Mouse (Mus musculus): ENCODE data around the gene Gm20388. TPM values are rescaled to one million over a fixed set of nuclear protein-coding genes. Genes with fewer than 3 reads are reported as not detected.

Gene Gm20388
- polyA plus RNA-seq, 1 experiment from 2014 or later: 1.4 TPM

GRCm38 (mm10) chr8:123797928-123798327 lies 3887.3 kb downstream of the Gm20388 start:
- H3K4me1 ChIP-seq (ENCODE audit: control insufficient read depth, low read depth, low read length): peaks cover 39% of the 10 kb centered on the region
- H3K4me3 ChIP-seq (ENCODE audit: low read depth, low read length): no peak overlapping the region
- H3K9me3 ChIP-seq (replicated peaks; ENCODE audit: control insufficient read depth, low read length): no peaks in the 10 kb centered on the region
- peak overlapping the region; percentile 30 for H3K4me2 ChIP-seq (ENCODE audit: low read depth, low read length)
- peak; percentile 86 for ATAC-seq (ENCODE audit: low read depth)
- 22% methylated on average over 15 of the region's 15 CpGs for WGBS (ENCODE audit: insufficient replicate concordance)
- no peak overlapping the region for H3K9ac ChIP-seq (ENCODE audit: low read depth, low read length)
- no peaks in the 10 kb centered on the region for H3K36me3 ChIP-seq (ENCODE audit: control insufficient read depth, insufficient read depth)
- no peaks in the 10 kb centered on the region for H3K27me3 ChIP-seq (ENCODE audit: control insufficient read depth, insufficient read depth, low read depth, low read length)
- peak overlapping the region; percentile 45 for H3K27ac ChIP-seq (ENCODE audit: low read length)

GRCm38 (mm10) chr8:123799434-123799833 lies 3888.8 kb downstream of the Gm20388 start:
- Histone ChIP-seq H3K9ac (ENCODE audit: low read depth, low read length) (no peak overlapping the region), H3K4me1 (ENCODE audit: control insufficient read depth, low read depth, low read length) (peaks cover 39% of the 10 kb centered on the region)
- WGBS (ENCODE audit: insufficient replicate concordance): 71% methylated on average over 6 of the region's 6 CpGs

GRCm38 (mm10) chr8:123799885-123800284 lies 3889.2 kb downstream of the Gm20388 start:
- ATAC-seq (ENCODE audit: low read depth): no peak

More at GRCm38 (mm10) chr8:123799434-123799833, 3888.8 kb downstream of the Gm20388 start:
- no peak overlapping the region for H3K4me3 ChIP-seq (ENCODE audit: low read depth, low read length)
- no peaks in the 10 kb centered on the region for H3K9me3 ChIP-seq (replicated peaks; ENCODE audit: control insufficient read depth, low read length)
- no peaks in the 10 kb centered on the region for H3K27me3 ChIP-seq (ENCODE audit: control insufficient read depth, insufficient read depth, low read depth, low read length)
- no peaks in the 10 kb centered on the region for H3K36me3 ChIP-seq (ENCODE audit: control insufficient read depth, insufficient read depth)
- H3K27ac ChIP-seq (ENCODE audit: low read length): peak overlapping the region; percentile 45
- ATAC-seq (ENCODE audit: low read depth): no peak
- no peak overlapping the region for H3K4me2 ChIP-seq (ENCODE audit: low read depth, low read length)

GRCm38 (mm10) chr8:123800867-123801266 lies 3890.2 kb downstream of the Gm20388 start:
- Histone ChIP-seq H3K4me2 (ENCODE audit: low read depth, low read length) (no peak overlapping the region), H3K36me3 (ENCODE audit: control insufficient read depth, insufficient read depth) (no peaks in the 10 kb centered on the region), H3K4me1 (ENCODE audit: control insufficient read depth, low read depth, low read length) (peaks cover 43% of the 10 kb centered on the region), H3K27me3 (ENCODE audit: control insufficient read depth, insufficient read depth, low read depth, low read length) (no peaks in the 10 kb centered on the region), H3K9me3 (replicated peaks; ENCODE audit: control insufficient read depth, low read length) (no peaks in the 10 kb centered on the region), H3K4me3 (ENCODE audit: low read depth, low read length) (no peak overlapping the region), H3K27ac (ENCODE audit: low read length) (no peak overlapping the region), H3K9ac (ENCODE audit: low read depth, low read length) (no peak overlapping the region)
- 85% methylated on average over 7 of the region's 7 CpGs for WGBS (ENCODE audit: insufficient replicate concordance)
- no peak for ATAC-seq (ENCODE audit: low read depth)

More at GRCm38 (mm10) chr8:123799885-123800284, 3889.2 kb downstream of the Gm20388 start:
- Histone ChIP-seq H3K4me2 (ENCODE audit: low read depth, low read length) (no peak overlapping the region), H3K9me3 (replicated peaks; ENCODE audit: control insufficient read depth, low read length) (no peaks in the 10 kb centered on the region), H3K27me3 (ENCODE audit: control insufficient read depth, insufficient read depth, low read depth, low read length) (no peaks in the 10 kb centered on the region), H3K4me1 (ENCODE audit: control insufficient read depth, low read depth, low read length) (peaks cover 39% of the 10 kb centered on the region), H3K27ac (ENCODE audit: low read length) (peak overlapping the region; percentile 26; the same call in 1 of the 2 replicates), H3K36me3 (ENCODE audit: control insufficient read depth, insufficient read depth) (no peaks in the 10 kb centered on the region), H3K4me3 (ENCODE audit: low read depth, low read length) (no peak overlapping the region), H3K9ac (ENCODE audit: low read depth, low read length) (no peak overlapping the region)
- 26% methylated on average over 3 of the region's 3 CpGs for WGBS (ENCODE audit: insufficient replicate concordance)

DNA sequence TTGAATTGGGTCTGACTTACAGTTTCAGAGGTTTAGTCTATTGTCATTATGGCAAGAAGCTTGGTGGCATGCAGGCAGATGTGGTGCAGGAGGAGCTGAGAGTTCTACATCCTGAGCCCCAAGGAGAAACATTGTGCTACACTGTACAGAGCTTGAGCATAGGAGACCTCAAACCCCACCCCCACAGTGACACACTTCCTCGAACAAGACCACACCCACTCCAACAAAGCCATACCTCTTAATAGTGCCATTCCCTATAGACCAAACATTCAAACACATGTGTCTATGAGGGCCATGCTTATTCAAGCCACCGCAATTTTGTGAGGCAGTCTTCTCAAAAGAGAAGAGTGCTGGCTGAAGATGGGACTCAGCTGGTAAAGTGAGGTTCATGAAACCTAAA lies 3890.9 kb downstream of the Gm20388 start:
- 84% methylated on average over 2 of the region's 2 CpGs for WGBS (ENCODE audit: insufficient replicate concordance)
- no peak for ATAC-seq (ENCODE audit: low read depth)
- Histone ChIP-seq H3K9me3 (replicated peaks; ENCODE audit: control insufficient read depth, low read length) (no peaks in the 10 kb centered on the region), H3K27me3 (ENCODE audit: control insufficient read depth, insufficient read depth, low read depth, low read length) (no peaks in the 10 kb centered on the region), H3K4me2 (ENCODE audit: low read depth, low read length) (no peak overlapping the region), H3K36me3 (ENCODE audit: control insufficient read depth, insufficient read depth) (no peaks in the 10 kb centered on the region), H3K4me3 (ENCODE audit: low read depth, low read length) (no peak overlapping the region), H3K4me1 (ENCODE audit: control insufficient read depth, low read depth, low read length) (peaks cover 46% of the 10 kb centered on the region), H3K27ac (ENCODE audit: low read length) (no peak overlapping the region), H3K9ac (ENCODE audit: low read depth, low read length) (no peak overlapping the region)

GRCm38 (mm10) chr8:123803639-123804038 lies 3893.0 kb downstream of the Gm20388 start:
- Histone ChIP-seq H3K27ac (ENCODE audit: low read length) (no peak overlapping the region), H3K27me3 (ENCODE audit: control insufficient read depth, insufficient read depth, low read depth, low read length) (no peaks in the 10 kb centered on the region), H3K9ac (ENCODE audit: low read depth, low read length) (no peak overlapping the region), H3K36me3 (ENCODE audit: control insufficient read depth, insufficient read depth) (no peaks in the 10 kb centered on the region), H3K9me3 (replicated peaks; ENCODE audit: control insufficient read depth, low read length) (no peaks in the 10 kb centered on the region), H3K4me3 (ENCODE audit: low read depth, low read length) (no peak overlapping the region), H3K4me2 (ENCODE audit: low read depth, low read length) (no peak overlapping the region), H3K4me1 (ENCODE audit: control insufficient read depth, low read depth, low read length) (peaks cover 44% of the 10 kb centered on the region)
- WGBS (ENCODE audit: insufficient replicate concordance): 62% methylated on average over 1 of the region's 1 CpGs
- no peak for ATAC-seq (ENCODE audit: low read depth)

DNA sequence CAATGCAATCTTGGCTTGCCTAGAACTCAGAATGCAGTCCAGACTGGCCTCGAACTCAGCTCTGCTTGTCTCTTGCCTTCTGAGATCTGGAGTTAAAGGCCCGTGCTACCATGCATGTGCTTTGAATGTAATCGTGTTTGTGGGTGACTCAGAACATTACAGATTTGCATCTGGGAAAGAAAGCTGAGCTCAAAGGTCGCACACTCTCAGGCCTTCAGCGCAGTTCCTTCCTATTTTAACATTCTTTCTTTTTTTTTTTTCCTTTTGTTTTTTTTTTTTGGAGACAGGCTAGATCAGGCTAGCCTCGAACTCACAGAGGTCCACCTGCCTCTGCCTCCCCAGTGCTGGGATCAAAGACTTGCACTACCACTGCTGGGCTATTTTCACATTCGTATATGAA lies 3893.9 kb downstream of the Gm20388 start:
- Histone ChIP-seq H3K4me1 (ENCODE audit: control insufficient read depth, low read depth, low read length) (peaks cover 35% of the 10 kb centered on the region), H3K27me3 (ENCODE audit: control insufficient read depth, insufficient read depth, low read depth, low read length) (no peaks in the 10 kb centered on the region), H3K27ac (ENCODE audit: low read length) (no peak overlapping the region), H3K9me3 (replicated peaks; ENCODE audit: control insufficient read depth, low read length) (no peaks in the 10 kb centered on the region), H3K36me3 (ENCODE audit: control insufficient read depth, insufficient read depth) (no peaks in the 10 kb centered on the region), H3K4me2 (ENCODE audit: low read depth, low read length) (no peak overlapping the region), H3K4me3 (ENCODE audit: low read depth, low read length) (no peak overlapping the region), H3K9ac (ENCODE audit: low read depth, low read length) (no peak overlapping the region)
- no peak for ATAC-seq (ENCODE audit: low read depth)
- WGBS (ENCODE audit: insufficient replicate concordance): 67% methylated on average over 7 of the region's 7 CpGs

DNA sequence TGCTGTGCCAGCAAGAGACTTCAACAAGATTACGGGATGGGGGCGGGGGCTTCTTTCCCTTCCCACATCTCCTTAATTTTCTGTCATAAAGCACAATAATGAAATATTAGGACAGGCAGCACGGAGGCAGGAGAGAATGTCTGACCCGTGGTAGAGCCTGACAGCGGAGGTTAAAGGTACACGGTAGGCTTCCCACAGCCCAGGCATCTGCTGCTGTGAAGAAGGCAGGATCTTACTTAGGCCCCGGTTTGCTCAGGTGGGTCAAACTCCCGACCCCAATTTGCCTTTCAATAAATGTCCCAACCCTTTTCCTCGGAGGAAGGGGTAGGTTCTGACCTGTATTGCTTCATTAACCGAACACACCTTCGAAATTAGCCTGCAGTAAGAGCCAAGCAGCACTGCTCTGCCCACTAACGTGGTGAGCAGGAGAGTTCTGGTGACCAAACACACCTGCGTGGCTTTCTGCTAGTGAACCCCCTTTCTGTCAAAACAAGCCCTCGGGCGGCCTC lies 3894.6 kb downstream of the Gm20388 start:
- H3K27me3 ChIP-seq (ENCODE audit: control insufficient read depth, insufficient read depth, low read depth, low read length): no peaks in the 10 kb centered on the region
- peak overlapping the region; percentile 85 for H3K9ac ChIP-seq (ENCODE audit: low read depth, low read length)
- peak overlapping the region; percentile 79 for H3K27ac ChIP-seq (ENCODE audit: low read length)
- H3K36me3 ChIP-seq (ENCODE audit: control insufficient read depth, insufficient read depth): no peaks in the 10 kb centered on the region
- peak overlapping the region; percentile 90 for H3K4me2 ChIP-seq (ENCODE audit: low read depth, low read length)
- H3K9me3 ChIP-seq (replicated peaks; ENCODE audit: control insufficient read depth, low read length): no peaks in the 10 kb centered on the region
- peak overlapping the region; percentile 81 for H3K4me3 ChIP-seq (ENCODE audit: low read depth, low read length)
- ATAC-seq (ENCODE audit: low read depth): no peak
- H3K4me1 ChIP-seq (ENCODE audit: control insufficient read depth, low read depth, low read length): peaks cover 30% of the 10 kb centered on the region
- 22% methylated on average over 15 of the region's 15 CpGs for WGBS (ENCODE audit: insufficient replicate concordance)

GRCm38 (mm10) chr8:123805718-123806373 lies 3895.2 kb downstream of the Gm20388 start, which contains the start of gene Rab4a:
Rab4a (plus strand) TSS chr8:123805985.
- Histone ChIP-seq H3K9me3 (replicated peaks; ENCODE audit: control insufficient read depth, low read length) (no peaks in the 10 kb centered on the region), H3K4me2 (ENCODE audit: low read depth, low read length) (peak within 1 kb of the TSS; percentile 90), H3K4me1 (ENCODE audit: control insufficient read depth, low read depth, low read length) (peaks cover 27% of the 10 kb centered on the region), H3K27me3 (ENCODE audit: control insufficient read depth, insufficient read depth, low read depth, low read length) (no peaks in the 10 kb centered on the region), H3K4me3 (ENCODE audit: low read depth, low read length) (peak within 1 kb of the TSS; percentile 81), H3K36me3 (ENCODE audit: control insufficient read depth, insufficient read depth) (no peaks in the 10 kb centered on the region), H3K9ac (ENCODE audit: low read depth, low read length) (peak within 1 kb of the TSS; percentile 85), H3K27ac (ENCODE audit: low read length) (peak within 1 kb of the TSS; percentile 79)
- WGBS (ENCODE audit: insufficient replicate concordance): under 1% methylated on average over 48 of the region's 48 CpGs
- ATAC-seq (ENCODE audit: low read depth): peak; percentile 76

Measured in liver, embryonic 16.5 days (tissue).